Mouse (Mus musculus): ENCODE results near the gene Rasal2. TPM values are rescaled to one million over a fixed set of nuclear protein-coding genes. Genes with fewer than 3 reads are reported as not detected.
"Not testable (repeated sequence)": the region's sequence is repeated elsewhere in the genome, so short reads cannot be mapped to it uniquely, and the experiment has no call there.

Rasal2 gene
- polyA plus RNA-seq, 1 experiment from 2014 or later: 8.6 TPM

- Histone ChIP-seq H3K4me2 (replicated peaks; ENCODE audit: low read depth) (no peak overlapping the region), H3K27me3 (ENCODE audit: control insufficient read depth, insufficient read depth, low read length) (no peaks in the 10 kb centered on the region), H3K27ac (replicated peaks) (no peak overlapping the region), H3K9me3 (ENCODE audit: control insufficient read depth, low read length) (no peaks in the 10 kb centered on the region), H3K4me1 (replicated peaks; ENCODE audit: control insufficient read depth, insufficient read depth) (no peaks in the 10 kb centered on the region), H3K4me3 (ENCODE audit: low read depth, low read length) (no peak overlapping the region), H3K9ac (ENCODE audit: low read length) (no peak overlapping the region), H3K36me3 (ENCODE audit: control insufficient read depth, insufficient read depth, low read length) (no peaks in the 10 kb centered on the region)
- ATAC-seq (ENCODE audit: low FRiP score, low TSS enrichment) (no peak), DNase-seq (ENCODE audit: low spot score) (no peak)
- 78% methylated on average over 1 of the region's 1 CpGs for WGBS
- TF ChIP-seq EP300 (optimal IDR thresholded peaks at IDR 0.05): no peak
- no peak for TF ChIP-seq CTCF (IDR thresholded peaks at IDR 0.05; ENCODE audit: low read depth)
Observed at GRCm38 (mm10) chr1:157246779-157247178, 165.6 kb downstream of the Rasal2 start.

GRCm38 (mm10) chr1:157244453-157244790 lies 168.0 kb downstream of the Rasal2 start:
- no peak for DNase-seq (ENCODE audit: low spot score)
- 38% methylated on average over 5 of the region's 5 CpGs for WGBS
- no peak for TF ChIP-seq CTCF (IDR thresholded peaks at IDR 0.05; ENCODE audit: low read depth)

DNA sequence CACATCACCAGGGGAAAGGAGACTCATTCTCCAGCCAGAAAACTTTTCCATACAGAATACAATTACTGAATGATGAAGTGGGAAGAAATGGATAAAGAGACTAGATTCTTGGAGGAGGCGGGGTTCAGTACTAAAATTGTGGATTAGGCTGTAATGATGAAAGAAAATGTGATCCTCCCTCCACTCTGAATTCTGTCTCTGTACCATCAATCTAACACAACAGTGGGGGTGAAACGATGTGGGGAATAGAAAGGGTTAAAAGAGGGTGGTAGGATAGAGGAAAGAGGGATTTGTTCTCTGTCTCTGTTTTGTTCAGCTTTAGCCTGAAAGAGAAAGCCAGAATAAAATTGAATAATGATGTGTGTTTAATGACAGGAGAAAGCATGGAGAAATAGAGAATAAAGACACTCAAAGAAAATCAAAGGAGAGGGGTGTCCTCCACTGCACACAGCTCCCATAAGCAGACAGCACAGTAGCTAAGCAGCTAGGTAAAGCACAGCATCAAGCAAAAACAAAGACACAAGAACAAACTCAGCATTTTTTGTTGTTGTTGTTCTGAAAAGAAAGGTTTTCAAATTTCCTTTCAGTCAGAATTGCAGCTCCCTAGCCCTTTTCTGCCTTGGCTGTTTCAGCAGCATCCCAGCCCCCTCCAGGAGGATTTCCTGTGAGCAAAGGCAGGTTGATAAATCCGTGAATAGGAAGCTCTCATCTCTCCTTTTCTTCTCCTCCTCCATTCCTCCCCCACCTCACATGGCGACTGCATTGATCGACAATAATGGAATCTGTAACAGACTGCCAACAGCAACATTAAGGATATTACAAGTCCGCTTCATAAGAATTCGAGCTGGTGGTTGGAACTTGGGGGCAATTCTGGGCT lies 168.6 kb downstream of the Rasal2 start:
- WGBS: 49% methylated on average over 7 of the region's 7 CpGs
- TF ChIP-seq EP300 (optimal IDR thresholded peaks at IDR 0.05): no peak
- no peak for TF ChIP-seq CTCF (IDR thresholded peaks at IDR 0.05; ENCODE audit: low read depth)
- DNase-seq (ENCODE audit: low spot score) (no peak), ATAC-seq (ENCODE audit: low FRiP score, low TSS enrichment) (no peak)
- Histone ChIP-seq H3K4me3 (ENCODE audit: low read depth, low read length) (no peak overlapping the region), H3K36me3 (ENCODE audit: control insufficient read depth, insufficient read depth, low read length) (no peaks in the 10 kb centered on the region), H3K9ac (ENCODE audit: low read length) (no peak overlapping the region), H3K27ac (replicated peaks) (no peak overlapping the region), H3K27me3 (ENCODE audit: control insufficient read depth, insufficient read depth, low read length) (no peaks in the 10 kb centered on the region), H3K9me3 (ENCODE audit: control insufficient read depth, low read length) (no peaks in the 10 kb centered on the region), H3K4me2 (replicated peaks; ENCODE audit: low read depth) (no peak overlapping the region), H3K4me1 (replicated peaks; ENCODE audit: control insufficient read depth, insufficient read depth) (no peaks in the 10 kb centered on the region)

More at GRCm38 (mm10) chr1:157244453-157244790, 168.0 kb downstream of the Rasal2 start:
- H3K4me2 ChIP-seq (replicated peaks; ENCODE audit: low read depth): no peak overlapping the region
- no peak overlapping the region for H3K9ac ChIP-seq (ENCODE audit: low read length)
- H3K27ac ChIP-seq (replicated peaks): no peak overlapping the region
- H3K9me3 ChIP-seq (ENCODE audit: control insufficient read depth, low read length): no peaks in the 10 kb centered on the region
- no peak for ATAC-seq (ENCODE audit: low FRiP score, low TSS enrichment)
- H3K4me3 ChIP-seq (ENCODE audit: low read depth, low read length): no peak overlapping the region
- no peaks in the 10 kb centered on the region for H3K27me3 ChIP-seq (ENCODE audit: control insufficient read depth, insufficient read depth, low read length)
- no peaks in the 10 kb centered on the region for H3K36me3 ChIP-seq (ENCODE audit: control insufficient read depth, insufficient read depth, low read length)
- H3K4me1 ChIP-seq (replicated peaks; ENCODE audit: control insufficient read depth, insufficient read depth): no peaks in the 10 kb centered on the region

DNA sequence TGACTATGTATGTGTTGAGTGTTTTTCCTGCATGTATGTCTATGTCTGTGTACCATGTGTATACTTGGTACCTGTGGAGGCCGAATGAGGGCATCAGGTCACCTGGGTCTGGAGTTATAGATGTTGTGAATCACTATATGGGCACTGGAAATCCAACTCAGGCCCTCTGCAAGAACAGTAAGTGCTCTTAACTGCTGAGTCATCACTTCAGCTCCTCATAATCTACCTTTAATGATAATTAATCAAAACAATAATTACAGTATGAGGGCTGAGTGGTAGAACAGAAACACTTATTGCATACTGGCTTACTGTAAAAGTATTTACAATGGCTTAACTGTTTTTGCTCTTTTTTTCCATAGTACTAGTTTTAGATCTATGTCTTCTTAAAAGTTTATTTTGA lies 172.7 kb downstream of the Rasal2 start:
- DNase-seq (ENCODE audit: low spot score): no peak
- Histone ChIP-seq H3K9me3 (ENCODE audit: control insufficient read depth, low read length) (no peaks in the 10 kb centered on the region), H3K9ac (ENCODE audit: low read length) (no peak overlapping the region), H3K27ac (replicated peaks) (no peak overlapping the region), H3K27me3 (ENCODE audit: control insufficient read depth, insufficient read depth, low read length) (no peaks in the 10 kb centered on the region), H3K4me3 (ENCODE audit: low read depth, low read length) (no peak overlapping the region), H3K36me3 (ENCODE audit: control insufficient read depth, insufficient read depth, low read length) (no peaks in the 10 kb centered on the region), H3K4me2 (replicated peaks; ENCODE audit: low read depth) (no peak overlapping the region), H3K4me1 (replicated peaks; ENCODE audit: control insufficient read depth, insufficient read depth) (no peaks in the 10 kb centered on the region)
- WGBS: 88% methylated on average over 1 of the region's 1 CpGs
- ATAC-seq (ENCODE audit: low FRiP score, low TSS enrichment): no peak
- TF ChIP-seq CTCF (IDR thresholded peaks at IDR 0.05; ENCODE audit: low read depth): no peak

DNA sequence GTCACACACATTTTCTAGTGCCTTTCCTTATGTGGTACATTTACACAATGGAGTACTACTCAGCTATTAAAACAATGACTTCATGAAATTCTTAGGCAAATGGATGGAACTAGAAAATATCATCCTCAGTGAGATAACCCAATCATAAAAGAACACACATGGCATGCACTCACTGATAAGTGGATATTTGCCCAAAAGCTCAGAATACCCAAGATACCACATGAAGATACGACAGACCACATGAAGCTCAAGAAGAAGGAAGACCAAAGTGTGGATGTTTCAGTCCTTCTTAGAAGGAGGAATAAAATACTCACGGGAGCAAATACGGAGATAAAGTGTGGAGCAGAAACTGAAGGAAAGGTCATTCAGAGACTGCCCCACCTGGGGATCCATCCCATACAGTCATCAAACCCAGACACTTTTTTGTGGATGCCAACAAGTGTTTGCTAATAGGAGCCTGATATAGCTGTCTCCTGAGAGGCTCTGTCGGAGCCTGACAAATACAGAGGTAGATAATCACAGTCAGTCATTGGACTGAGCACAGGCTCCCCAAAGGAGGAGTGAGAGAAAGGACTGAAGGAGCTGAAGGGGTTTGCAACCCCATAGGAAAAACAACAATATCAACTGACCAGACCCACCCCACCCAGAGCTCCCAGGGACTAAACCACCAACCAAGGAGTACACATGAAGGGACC lies 175.6 kb downstream of the Rasal2 start:
- H3K36me3 ChIP-seq (ENCODE audit: control insufficient read depth, insufficient read depth, low read length); DNase-seq (ENCODE audit: low spot score); H3K9me3 ChIP-seq (ENCODE audit: control insufficient read depth, low read length); H3K4me1 ChIP-seq (replicated peaks; ENCODE audit: control insufficient read depth, insufficient read depth); ATAC-seq (ENCODE audit: low FRiP score, low TSS enrichment); H3K27ac ChIP-seq (replicated peaks); H3K27me3 ChIP-seq (ENCODE audit: control insufficient read depth, insufficient read depth, low read length); H3K9ac ChIP-seq (ENCODE audit: low read length); H3K4me3 ChIP-seq (ENCODE audit: low read depth, low read length); H3K4me2 ChIP-seq (replicated peaks; ENCODE audit: low read depth): not testable (repeated sequence)
- 95% methylated on average over 4 of the region's 4 CpGs for WGBS

- no peak overlapping the region for H3K27ac ChIP-seq (replicated peaks)
- DNase-seq (ENCODE audit: low spot score): no peak
- no peaks in the 10 kb centered on the region for H3K36me3 ChIP-seq (ENCODE audit: control insufficient read depth, insufficient read depth, low read length)
- H3K4me3 ChIP-seq (ENCODE audit: low read depth, low read length): no peak overlapping the region
- WGBS: 76% methylated on average over 2 of the region's 2 CpGs
- no peak for TF ChIP-seq EP300 (optimal IDR thresholded peaks at IDR 0.05)
- no peak for TF ChIP-seq CTCF (IDR thresholded peaks at IDR 0.05; ENCODE audit: low read depth)
- no peaks in the 10 kb centered on the region for H3K4me1 ChIP-seq (replicated peaks; ENCODE audit: control insufficient read depth, insufficient read depth)
- no peaks in the 10 kb centered on the region for H3K27me3 ChIP-seq (ENCODE audit: control insufficient read depth, insufficient read depth, low read length)
- no peak overlapping the region for H3K4me2 ChIP-seq (replicated peaks; ENCODE audit: low read depth)
- ATAC-seq (ENCODE audit: low FRiP score, low TSS enrichment): no peak
- H3K9ac ChIP-seq (ENCODE audit: low read length): no peak overlapping the region
- H3K9me3 ChIP-seq (ENCODE audit: control insufficient read depth, low read length): no peaks in the 10 kb centered on the region
Observed at GRCm38 (mm10) chr1:157233451-157233850, 178.9 kb downstream of the Rasal2 start.

All from stomach, postnatal 0 days (tissue).